In genomic region chr8:123912265-123912664, GRCm38 (mm10) we compare ENCODE assay signal across 17 mouse cellular contexts. TPM values are rescaled to one million over a fixed set of nuclear protein-coding genes. Genes with fewer than 3 reads are reported as not detected.
DNase-seq lines count a peak whose midpoint lies in the region.
"Had no signal": no experiment of that assay in that cellular context is flagged by ENCODE, and none has a peak within 500 bp of the region (broad histone marks: within the 10 kb centered on the region; RNA-seq: fewer than 3 reads in every experiment).

No protein-coding gene starts in this region.

- DNase-seq in layer of hippocampus, adult 9-11 months: peak; percentile 44
- DNase-seq in layer of hippocampus, postnatal 25 days (ENCODE audit: extremely low spot score in 1 of 2, low spot score in 1 of 2): no peak
- peak; percentile 50 to 54 for DNase-seq in right cerebral cortex, adult 2 months (ENCODE audit: low spot score in 2 of 2)
- no peak for DNase-seq in right cerebral cortex, postnatal 4 days
- peak; percentile 81 for DNase-seq in brain, adult 2 months (ENCODE audit: low read depth, low spot score)
- DNase-seq in right cerebral cortex, postnatal 36 days (ENCODE audit: low spot score in 2 of 2): peak; percentile 43 to 52
- DNase-seq in heart, postnatal 10 days: no peak
- DNase-seq: adrenal gland, postnatal 14 days; cerebellum, adult 11-12 months; cerebellum, adult 9-11 months; forebrain, postnatal 0 days; gastrocnemius, postnatal 10 days; kidney, adult 2 months; kidney, postnatal 36 days; thymus, postnatal 4 days had no signal

- intact Hi-C loops in heart, postnatal 10 days (cut with DNase I): no loop called here

RNA-seq across cellular contexts. Expression of gene Acta1, which starts 17.7 kb away (rescaled TPM):
- total RNA-seq in layer of hippocampus, postnatal 25 days (2021): 1 to 10 TPM; 7.4 to 9.0 TPM
- total RNA-seq in heart, postnatal 10 days (2021): 100 to 1,000 TPM; 224 to 226 TPM
- total RNA-seq: CH12.LX; megakaryocyte progenitor cell, adult 5-6 weeks had no signal

RNA-seq across cellular contexts. Expression of gene Nup133, which starts 36.8 kb away (rescaled TPM):
- 10 to 100 TPM; 21.7 to 24.3 TPM for total RNA-seq in layer of hippocampus, postnatal 25 days (2021)
- 10 to 100 TPM; 14.5 to 14.6 TPM for total RNA-seq in heart, postnatal 10 days (2021)

RNA-seq across cellular contexts. Expression of gene Ccsap, which starts 52.3 kb away (rescaled TPM):
- total RNA-seq in layer of hippocampus, postnatal 25 days (2021): 10 to 100 TPM; 58.6 to 63.2 TPM
- 1 to 10 TPM; 3.1 to 3.2 TPM for total RNA-seq in heart, postnatal 10 days (2021)

Comparison
In these comparisons a context has a peak if more than half of its experiments do, and no peak if none do; other contexts are left out.
1. DNase-seq: peak in layer of hippocampus, adult 9-11 months (single experiment), right cerebral cortex, adult 2 months (2 of 2), brain, adult 2 months (single experiment) and right cerebral cortex, postnatal 36 days (2 of 2); none in layer of hippocampus, postnatal 25 days (0 of 2), right cerebral cortex, postnatal 4 days (single experiment) and heart, postnatal 10 days (0 of 2).
2. RNA of gene Acta1, which starts 17.7 kb away (total RNA-seq): 224 to 226 TPM in heart, postnatal 10 days; 7.4 to 9.0 TPM in layer of hippocampus, postnatal 25 days; every median in the first group is over 10 times any median in the second.
3. RNA of gene Ccsap, which starts 52.3 kb away (total RNA-seq): 58.6 to 63.2 TPM in layer of hippocampus, postnatal 25 days; 3.1 to 3.2 TPM in heart, postnatal 10 days; every median in the first group is over 10 times any median in the second.